Mouse (Mus musculus) bone marrow, adult 2 months (tissue): ENCODE results near the gene 1700025C18Rik.

Experiments
- CTCF ChIP-seq: fragments of 200-500 bp; IDR thresholded peaks from 2 replicates; pipeline ENCODE4 v1.5.1; 2011; ENCODE audit warnings: low read length, control low read depth; ENCODE audit not compliant: control insufficient read depth, insufficient read depth
- POLR2A ChIP-seq: fragments of 200-500 bp; IDR thresholded peaks from 2 replicates; pipeline ENCODE4 v1.6.1; 2011; ENCODE audit warnings: low read depth, mild to moderate bottlenecking, control low read depth, low read length, borderline replicate concordance; ENCODE audit not compliant: control insufficient read depth

GRCm38 (mm10) chr2:165086634-165087033 is 3.9 kb downstream of the 1700025C18Rik start:
- TF ChIP-seq POLR2A (no peak), CTCF (no peak)
